8 mouse cellular contexts compared by ENCODE assay signal in the genomic region with DNA sequence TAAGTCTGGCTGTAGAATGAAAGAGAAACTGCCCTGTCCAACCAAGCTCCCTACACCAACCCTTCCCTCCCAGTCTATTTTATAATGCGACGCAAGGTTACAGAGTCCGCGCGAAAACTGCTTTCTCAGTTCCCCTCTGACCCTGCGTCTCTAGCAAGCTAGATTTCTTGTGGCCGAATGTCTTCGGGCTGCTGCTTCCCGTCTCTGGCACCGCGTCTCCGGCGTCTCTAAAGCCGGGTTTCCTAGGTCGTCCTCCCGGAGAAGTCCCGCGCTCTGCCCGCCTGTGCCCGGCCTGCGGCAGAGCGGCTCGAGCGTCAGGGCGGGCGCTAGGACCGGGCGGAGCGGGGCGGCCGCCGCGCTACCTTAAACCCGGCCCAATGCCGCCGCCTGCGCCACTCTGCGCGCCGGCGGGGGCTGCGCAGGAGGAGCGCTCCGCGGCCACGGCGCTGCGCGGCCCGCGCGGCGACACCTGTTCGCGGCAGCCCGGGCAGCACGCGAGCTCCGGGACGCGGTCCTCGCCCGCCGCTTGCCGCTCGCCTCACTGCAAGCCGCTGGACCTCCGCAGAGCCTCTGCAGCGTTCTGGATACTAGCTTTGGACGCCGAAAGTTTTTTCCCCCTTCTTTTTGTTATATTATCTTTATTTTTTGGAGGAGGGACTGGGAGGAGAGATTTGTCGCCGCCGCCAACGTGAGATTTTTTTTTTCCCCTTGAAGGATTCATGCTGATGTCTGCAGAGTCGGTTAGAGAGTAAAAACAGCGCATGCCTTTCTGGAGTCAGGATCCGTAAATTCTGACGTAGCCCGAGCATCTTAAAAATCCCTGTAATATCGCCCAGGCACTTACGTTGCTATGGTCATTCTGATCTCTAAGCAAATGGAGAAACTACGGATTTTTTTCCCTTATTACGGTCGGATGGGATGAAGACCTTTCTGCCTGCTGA. TPM values are rescaled to one million over a fixed set of nuclear protein-coding genes. Genes with fewer than 3 reads are reported as not detected.
A peak's percentile ranks its signal among the peaks of the same experiment; 100 is the strongest.
DNase-seq lines count a peak whose midpoint lies in the region; ATAC-seq lines count a peak whose summit lies in the region.

No protein-coding gene starts in this region.

- DNase-seq in adrenal gland, adult 18-20 months (ENCODE audit: low spot score in 2 of 2) = peak; percentile 77 to 79
- DNase-seq in cerebellum, postnatal 4 days (ENCODE audit: low spot score in 2 of 2) = peak; percentile 37 to 69
- peak; percentile 67 for DNase-seq in gastrocnemius, postnatal 25 days
- DNase-seq in left cerebral cortex, postnatal 10 days (ENCODE audit: extremely low spot score in 1 of 2, low spot score in 2 of 2) = peak; percentile 16 to 69
- peak; percentile 63 to 76 for DNase-seq in right cerebral cortex, adult 2 months (ENCODE audit: low spot score in 2 of 2)
- no peak for DNase-seq in adipocyte (ENCODE audit: low spot score)

- intact Hi-C loops in left cerebral cortex, postnatal 10 days (cut with DNase I) = no loop called here

- ATAC-seq in inflammation-experienced regulatory T-cells, adult 6 months = peak; percentile 69
- peak; percentile 66 for ATAC-seq in megakaryocyte, adult 5-6 weeks (ENCODE audit: poor library complexity, severe bottlenecking)

RNA-seq across cellular contexts. Expression of gene Fgf9, which starts 1.8 kb away (rescaled TPM):
- 10 to 100 TPM in 1 of 2 experiments, 1 to 10 TPM in 1; 9.2 to 22.5 TPM for total RNA-seq in adrenal gland, adult 18-20 months (2021)
- total RNA-seq in gastrocnemius, postnatal 25 days (2021) = 1 to 10 TPM in 1 of 2 experiments, under 1 TPM in 1; 0.64 to 1.6 TPM
- not detected for polyA plus RNA-seq in inflammation-experienced regulatory T-cells, adult 6 months (2017; shearing (Covaris generic))
- total RNA-seq in left cerebral cortex, postnatal 10 days (2021) = 10 to 100 TPM; 16.4 to 16.7 TPM
- total RNA-seq in megakaryocyte, adult 5-6 weeks (2015) = not detected in 2 replicates
- total RNA-seq in megakaryocyte, adult 5-6 weeks (2017) = not detected in 2 replicates
